Mouse (Mus musculus) lung, postnatal 36 days (tissue): ENCODE data around the gene Vdr.
"Not testable (repeated sequence)": the region's sequence is repeated elsewhere in the genome, so short reads cannot be mapped to it uniquely, and the experiment has no call there.

ENCODE experiments used
- DNase-seq: peaks from one replicate; pipeline ENCODE4 v3.0.0; 2022; ENCODE audit warnings: mixed read lengths

Gene Vdr

GRCm38 (mm10) chr15:97875784-97876183, 34.6 kb downstream of the Vdr start:
- no peak for DNase-seq

- DNase-seq = no peak
These were observed 36.7 kb downstream of the Vdr start for GRCm38 (mm10) chr15:97873717-97874116.

DNA sequence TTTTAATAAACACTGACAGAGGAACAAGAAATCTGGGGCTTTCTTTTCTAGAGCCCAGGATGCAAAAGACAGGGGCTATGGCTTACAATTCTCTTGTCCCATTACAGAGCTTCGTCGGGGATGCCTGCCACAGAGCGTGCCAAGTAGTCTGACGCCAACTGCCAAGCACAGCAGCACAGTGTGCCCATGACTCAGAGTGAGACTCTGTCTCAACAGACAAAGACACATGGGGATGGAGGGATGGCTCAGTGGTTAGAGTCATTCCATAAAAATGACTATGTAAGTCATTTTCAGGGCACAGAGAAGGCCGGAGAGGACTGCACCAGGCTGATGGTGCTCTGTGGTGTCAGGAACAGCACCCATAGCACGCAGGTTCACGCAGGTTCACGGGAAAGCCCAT, 38.3 kb downstream of the Vdr start:
- no peak for DNase-seq

GRCm38 (mm10) chr15:97871055-97872030, 39.1 kb downstream of the Vdr start:
- no peak for DNase-seq

DNA sequence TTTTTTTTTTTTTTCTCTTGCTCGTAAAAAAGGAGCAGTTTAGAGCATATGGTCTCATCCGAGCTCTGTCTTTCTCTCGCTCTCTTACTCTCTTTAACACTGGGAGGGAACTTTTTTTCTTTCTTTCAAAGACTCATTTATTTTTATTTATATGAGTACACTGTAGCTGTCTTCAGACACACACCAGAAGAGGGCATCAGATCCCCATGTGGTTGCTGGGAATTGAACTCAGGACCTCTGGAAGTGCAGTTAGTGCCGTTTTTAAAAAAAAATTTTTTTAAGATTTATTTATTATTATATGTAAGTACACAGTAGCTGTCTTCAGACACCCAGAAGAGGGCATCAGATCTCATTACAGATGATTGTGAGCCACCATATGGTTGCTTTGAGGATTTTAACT, 40.3 kb downstream of the Vdr start:
- DNase-seq = not testable (repeated sequence)

DNA sequence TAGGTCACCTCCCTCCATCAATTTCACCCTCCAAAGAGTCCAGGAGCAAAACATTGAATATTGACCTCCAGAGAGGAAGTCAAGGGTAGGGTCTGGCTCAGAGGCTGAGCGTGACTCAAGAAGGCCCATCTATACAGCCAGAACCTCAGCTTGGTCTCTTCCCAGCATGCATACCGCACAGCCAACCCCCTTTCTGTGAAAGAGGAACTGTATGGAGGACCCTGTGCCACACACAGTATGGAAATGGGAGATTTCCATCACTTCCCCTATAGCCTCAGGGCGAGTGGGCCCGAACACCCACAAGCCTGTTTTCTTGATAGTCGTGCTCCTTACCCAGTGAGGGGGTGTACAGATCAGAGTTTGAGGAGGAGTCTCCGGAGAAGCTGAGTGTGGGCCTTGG, 41.4 kb downstream of the Vdr start:
- DNase-seq = no peak

- no peak for DNase-seq
These were observed 44.4 kb downstream of the Vdr start for GRCm38 (mm10) chr15:97865988-97866387.

DNA sequence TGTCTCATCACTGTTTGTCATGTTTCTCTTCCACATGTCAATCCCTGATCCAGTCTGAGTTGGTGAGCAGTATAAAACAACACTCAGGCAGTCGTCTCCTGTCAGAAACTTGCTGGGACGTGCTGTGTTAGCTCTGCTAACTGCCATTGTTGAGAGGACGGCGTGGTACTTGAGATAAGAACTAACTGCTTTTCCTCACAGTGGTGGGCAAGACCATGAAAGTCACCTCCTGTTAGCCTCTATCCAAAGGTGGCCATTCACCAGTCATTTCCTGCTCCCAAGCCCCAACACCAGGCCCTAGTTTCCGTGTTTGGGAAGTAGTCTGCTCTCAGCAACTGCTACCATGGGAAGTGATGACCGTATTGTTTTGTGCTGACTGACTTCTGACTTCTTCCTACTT, 45.3 kb downstream of the Vdr start:
- no peak for DNase-seq

- DNase-seq = no peak
These were observed 45.9 kb downstream of the Vdr start for GRCm38 (mm10) chr15:97864361-97865045.

DNA sequence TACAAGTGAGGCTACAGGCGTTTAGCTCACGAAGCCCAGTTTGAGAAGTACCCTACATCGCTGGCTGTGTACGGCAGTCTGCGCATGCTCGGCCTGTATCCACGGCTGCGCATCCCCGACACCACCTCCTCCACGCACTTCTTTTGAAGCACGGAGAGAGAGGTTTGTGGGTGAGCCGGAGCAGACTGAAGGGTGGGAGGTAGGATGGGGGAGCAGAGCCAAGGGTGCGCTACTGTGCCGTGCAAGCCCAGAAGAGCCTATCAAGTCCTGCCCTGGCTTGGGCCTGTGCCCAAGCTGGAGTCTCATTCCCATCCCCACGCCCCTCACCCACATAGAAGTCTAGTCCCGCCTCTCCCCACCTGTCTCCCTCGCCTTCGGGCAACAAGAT, 46.9 kb downstream of the Vdr start:
- DNase-seq = no peak

GRCm38 (mm10) chr15:97862881-97863493, 47.4 kb downstream of the Vdr start:
- no peak for DNase-seq

DNA sequence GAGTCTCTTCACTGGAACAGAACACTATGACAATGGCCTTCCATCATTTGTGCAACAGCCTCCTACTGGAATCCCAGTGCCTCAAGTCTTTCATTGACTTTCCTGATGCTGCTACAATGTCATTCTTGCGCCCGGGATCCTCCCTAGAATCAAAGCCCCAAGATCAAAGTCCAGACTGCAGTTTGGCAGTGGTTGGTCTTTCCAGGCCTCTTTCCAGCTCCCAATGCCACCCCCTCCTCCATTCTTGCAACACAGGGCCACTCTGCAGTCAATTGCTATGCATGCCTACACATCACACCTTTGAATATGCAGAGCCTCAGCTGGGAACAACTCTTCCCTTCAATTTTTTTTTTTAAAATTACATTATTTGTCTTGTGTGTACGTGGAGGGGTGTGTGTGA, 50.1 kb downstream of the Vdr start:
- DNase-seq = no peak

DNA sequence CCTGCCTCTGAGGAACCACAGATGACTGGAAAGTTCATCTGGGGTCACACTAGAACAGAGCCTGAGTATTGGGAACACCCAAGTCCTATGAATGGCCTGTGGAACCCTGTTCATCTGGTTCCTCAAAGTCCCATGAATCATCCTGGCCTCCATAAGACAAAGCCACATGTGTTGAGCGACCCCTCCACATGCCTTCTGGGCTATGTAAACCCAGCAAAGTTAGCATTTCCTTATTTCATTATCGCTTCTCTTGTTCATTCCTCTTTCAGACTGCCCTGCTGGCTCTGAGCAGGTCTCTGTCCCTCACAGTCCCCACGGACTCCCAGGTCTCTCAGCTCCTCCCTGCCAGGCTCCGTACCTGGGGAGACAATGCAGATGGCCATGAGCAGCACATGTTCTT, 52.0 kb downstream of the Vdr start:
- no peak for DNase-seq

DNA sequence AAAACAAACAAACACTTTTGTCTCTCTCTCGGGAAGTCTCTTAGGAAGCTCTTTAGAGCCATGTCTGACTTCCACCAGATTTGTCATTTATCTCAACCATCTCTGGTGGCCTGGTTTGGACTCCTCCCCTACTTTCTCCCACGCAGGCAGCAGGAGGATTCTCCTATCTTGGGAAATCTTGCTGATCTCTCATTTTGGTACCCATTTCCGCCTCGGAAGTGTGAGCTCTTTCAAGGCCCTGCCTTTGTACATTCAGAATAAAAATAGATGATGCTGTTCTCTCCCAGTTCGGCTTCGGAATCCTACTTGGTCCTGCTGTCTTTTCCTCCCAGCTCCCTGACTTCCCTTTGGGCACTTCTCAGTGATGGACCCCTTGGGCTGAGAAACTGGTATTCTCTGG, 55.9 kb downstream of the Vdr start:
- DNase-seq = no peak

GRCm38 (mm10) chr15:97854059-97854458, 56.4 kb downstream of the Vdr start:
- no peak for DNase-seq

- no peak for DNase-seq
These were observed 58.1 kb downstream of the Vdr start for GRCm38 (mm10) chr15:97852291-97852690.

DNA sequence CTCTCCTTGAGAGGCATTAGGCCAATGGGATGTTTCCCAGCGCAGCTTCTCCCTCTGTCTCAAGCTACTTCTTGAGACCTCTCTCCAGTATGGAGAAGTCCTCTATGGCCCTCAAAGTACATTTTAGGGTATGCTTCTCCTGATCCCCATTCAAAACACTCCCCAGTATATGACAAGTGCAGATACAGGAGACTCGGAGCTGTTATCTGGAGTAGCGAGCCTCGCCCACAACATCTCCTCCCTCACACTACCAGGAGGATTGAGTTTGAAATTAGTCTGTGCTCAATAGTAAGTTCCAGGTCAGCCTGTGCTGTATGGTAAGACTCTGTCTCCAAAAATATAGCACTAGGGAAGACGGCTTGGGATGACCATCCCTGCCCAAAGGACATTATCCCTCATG, 59.4 kb downstream of the Vdr start:
- DNase-seq = no peak

DNA sequence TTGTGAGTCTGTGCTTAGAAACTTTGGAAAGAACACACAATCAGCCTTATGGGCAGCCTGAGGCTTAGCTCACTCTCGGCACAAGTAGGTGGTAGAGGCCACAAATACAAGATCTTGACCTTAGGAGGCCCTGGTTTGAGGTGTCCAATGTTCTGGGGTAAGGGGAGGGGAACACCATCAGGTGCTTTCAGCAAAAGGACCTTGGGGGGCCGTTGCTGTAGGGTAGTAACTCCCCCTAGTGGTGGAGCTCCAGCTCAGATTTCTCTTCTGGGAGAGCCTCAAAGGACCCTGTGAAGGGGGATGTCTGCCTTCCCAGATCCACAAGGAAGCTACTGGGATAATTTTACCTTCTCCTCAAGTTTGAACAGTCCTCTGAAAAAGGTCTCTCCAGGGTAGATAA, 60.0 kb downstream of the Vdr start:
- peak; percentile 67 for DNase-seq

DNA sequence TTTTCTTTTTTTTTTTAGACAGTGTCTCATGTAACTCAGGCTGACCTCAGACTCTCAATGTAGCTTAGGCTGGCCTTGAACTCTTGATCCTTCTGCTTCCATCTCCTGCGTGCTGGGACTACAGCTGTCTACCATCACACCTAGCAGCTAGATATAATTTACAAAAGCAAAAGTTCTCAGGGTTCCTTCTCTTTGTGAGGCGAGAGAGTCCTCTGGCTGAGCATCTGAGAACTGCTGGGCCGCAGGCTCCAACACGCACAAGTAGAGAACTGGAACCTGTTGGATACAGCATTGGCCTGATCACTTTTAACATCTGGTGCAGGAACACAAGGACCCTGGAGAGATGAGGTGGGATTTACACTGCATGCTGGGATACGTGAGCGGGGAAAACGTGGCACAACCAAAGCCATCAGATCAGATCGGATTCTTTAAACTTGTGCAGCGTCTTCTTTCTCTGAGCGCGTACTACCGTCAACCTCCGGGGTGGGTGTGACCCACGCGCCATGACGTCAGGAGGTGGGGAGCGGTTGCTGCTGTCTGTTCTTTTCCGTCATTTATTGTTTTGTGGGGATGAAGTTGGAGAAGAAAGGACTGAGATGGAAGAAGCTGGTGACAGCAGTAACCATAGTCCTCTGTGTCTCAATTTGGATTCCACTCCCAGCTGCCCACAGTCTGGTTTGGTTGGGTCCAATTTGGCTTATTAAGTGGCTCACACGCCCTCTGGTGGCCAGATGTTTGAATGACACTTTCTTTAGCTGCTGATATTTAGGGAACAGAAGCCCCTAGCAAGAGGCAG, 61.1 kb downstream of the Vdr start:
- DNase-seq = peak; percentile 98

DNA sequence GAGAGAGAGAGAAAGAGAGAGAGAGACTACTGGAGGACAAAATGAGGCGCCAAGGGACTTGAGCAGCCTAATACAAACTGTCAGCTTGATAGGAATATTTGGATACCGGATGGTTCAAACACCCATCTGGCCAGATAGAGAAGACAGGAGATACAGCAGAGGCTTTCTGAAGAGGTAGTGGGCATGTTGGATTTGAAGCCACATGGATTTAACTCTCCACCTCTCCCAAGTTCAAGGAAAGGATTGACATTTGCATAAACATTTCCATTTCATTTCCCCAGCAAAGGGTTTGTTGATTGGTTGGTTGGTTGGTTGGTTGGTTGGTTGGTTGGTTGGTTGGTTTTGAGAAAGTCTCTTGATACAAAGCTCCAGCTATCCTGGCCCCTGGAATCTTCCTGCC, 62.6 kb downstream of the Vdr start:
- no peak for DNase-seq

- DNase-seq = no peak
These were observed 63.1 kb downstream of the Vdr start for GRCm38 (mm10) chr15:97847285-97847684.

- DNase-seq = no peak
These were observed 64.1 kb downstream of the Vdr start for GRCm38 (mm10) chr15:97846121-97846882.
